Mouse (Mus musculus) thymus, adult 2 months (tissue): ENCODE data around the gene Fam155a. TPM values are rescaled to one million over a fixed set of nuclear protein-coding genes. Genes with fewer than 3 reads are reported as not detected.

Experiments
- DNase-seq: peaks from one replicate; pipeline ENCODE4 v3.0.0; 2021
- H3K27ac ChIP-seq: fragments of 200-500 bp; 2 replicates; pipeline ENCODE4 v1.5.1; 2012; ENCODE audit warnings: low read length, control low read depth; ENCODE audit not compliant: control insufficient read depth, insufficient read depth
- H3K27me3 ChIP-seq: fragments of 200-500 bp; 2 replicates; pipeline ENCODE4 v1.6.1; 2012; ENCODE audit warnings: mild to moderate bottlenecking, low read length, moderate library complexity, mixed read lengths; ENCODE audit not compliant: control insufficient read depth, insufficient read depth
- H3K36me3 ChIP-seq: fragments of 200-500 bp; 2 replicates; pipeline ENCODE4 v1.6.1; 2012; ENCODE audit warnings: mild to moderate bottlenecking, low read length, moderate library complexity; ENCODE audit not compliant: control insufficient read depth, insufficient read depth
- H3K4me1 ChIP-seq: fragments of 200-500 bp; replicated peaks from 2 replicates; pipeline ENCODE4 v1.6.1; 2012; ENCODE audit warnings: low read length; ENCODE audit not compliant: control insufficient read depth, insufficient read depth
- H3K4me3 ChIP-seq: fragments of 200-500 bp; 2 replicates; pipeline ENCODE4 v1.5.1; 2012; ENCODE audit warnings: mild to moderate bottlenecking, low read length, control low read depth, moderate library complexity; ENCODE audit not compliant: control insufficient read depth, insufficient read depth
- CTCF ChIP-seq: fragments of 200-500 bp; IDR thresholded peaks from 2 replicates; pipeline ENCODE4 v1.5.1; 2012; ENCODE audit warnings: mild to moderate bottlenecking, control low read depth, low read length, moderate library complexity, borderline replicate concordance; ENCODE audit not compliant: control insufficient read depth, poor library complexity, insufficient read depth; ENCODE audit errors: extremely low read depth
- POLR2A ChIP-seq: fragments of 200-500 bp; IDR thresholded peaks from 2 replicates; pipeline ENCODE4 v1.6.1; 2012; ENCODE audit warnings: mild to moderate bottlenecking, low read length, control low read depth, moderate library complexity; ENCODE audit not compliant: control insufficient read depth, poor library complexity, insufficient read depth; ENCODE audit errors: extremely low read depth
- WGBS: fragments of 180-500 bp; shearing (Covaris S2); methylation state at CpG from one replicate; pipeline ENCODE4 v1.1.7; 2018; 5-methylcytosine and 5-hydroxymethylcytosine counted together
- polyA plus RNA-seq: library from polyadenylated mRNA; depleted of rRNA; stranded (reverse); fragments of >200 nt; gene quantifications from 2 replicates; pipeline ENCODE4 v1.2.3, GENCODE M21; 2012

The Fam155a gene
- polyA plus RNA-seq, 1 experiment, result 0.09 TPM

DNA sequence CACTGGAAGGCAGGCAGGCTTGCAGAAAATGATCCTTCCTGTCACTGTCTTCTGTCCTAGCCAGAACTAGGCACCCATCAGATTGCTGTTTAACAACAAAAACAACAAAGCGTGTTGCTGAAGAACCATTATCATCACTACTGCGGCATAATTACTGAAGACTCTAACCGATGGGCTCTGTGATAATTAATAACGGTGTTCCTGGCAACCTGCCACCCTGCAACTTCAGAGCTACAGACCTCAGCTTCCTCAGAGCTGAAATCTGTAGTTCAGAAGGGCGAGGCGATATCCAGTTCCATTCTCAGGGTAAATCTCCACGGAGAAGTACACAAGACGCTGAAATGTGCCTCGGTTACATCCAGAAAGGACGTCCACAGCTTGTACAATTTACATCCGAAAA is 531.2 kb downstream of the Fam155a start:
- H3K4me3 ChIP-seq, result no peak overlapping the region
- no peaks in the 10 kb centered on the region for H3K4me1 ChIP-seq
- TF ChIP-seq CTCF (no peak), POLR2A (no peak)
- H3K27me3 ChIP-seq, result no peaks in the 10 kb centered on the region
- no peak for DNase-seq
- 74% methylated on average over 11 of the region's 11 CpGs for WGBS
- H3K36me3 ChIP-seq, result no peaks in the 10 kb centered on the region
- H3K27ac ChIP-seq, result no peak overlapping the region

DNA sequence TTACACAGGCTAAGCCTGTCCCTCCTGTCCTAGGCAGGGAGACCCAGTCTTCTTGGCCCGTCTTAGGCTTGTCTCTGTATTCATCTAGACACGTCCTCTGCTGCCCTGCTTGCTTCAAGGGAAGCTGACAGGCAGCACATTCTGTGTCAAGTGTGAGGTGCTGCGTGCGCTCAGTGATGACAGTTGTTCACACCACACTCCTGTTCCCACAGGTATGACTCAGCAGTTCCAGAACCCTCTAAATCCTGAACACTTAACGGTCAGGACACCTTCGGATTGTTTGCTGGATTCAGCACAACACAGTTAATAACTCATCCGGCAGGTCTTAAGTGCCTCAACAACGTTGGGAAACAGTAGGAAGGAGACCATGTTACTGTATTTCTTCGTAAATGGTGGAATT is 532.0 kb downstream of the Fam155a start:
- no peak for DNase-seq

DNA sequence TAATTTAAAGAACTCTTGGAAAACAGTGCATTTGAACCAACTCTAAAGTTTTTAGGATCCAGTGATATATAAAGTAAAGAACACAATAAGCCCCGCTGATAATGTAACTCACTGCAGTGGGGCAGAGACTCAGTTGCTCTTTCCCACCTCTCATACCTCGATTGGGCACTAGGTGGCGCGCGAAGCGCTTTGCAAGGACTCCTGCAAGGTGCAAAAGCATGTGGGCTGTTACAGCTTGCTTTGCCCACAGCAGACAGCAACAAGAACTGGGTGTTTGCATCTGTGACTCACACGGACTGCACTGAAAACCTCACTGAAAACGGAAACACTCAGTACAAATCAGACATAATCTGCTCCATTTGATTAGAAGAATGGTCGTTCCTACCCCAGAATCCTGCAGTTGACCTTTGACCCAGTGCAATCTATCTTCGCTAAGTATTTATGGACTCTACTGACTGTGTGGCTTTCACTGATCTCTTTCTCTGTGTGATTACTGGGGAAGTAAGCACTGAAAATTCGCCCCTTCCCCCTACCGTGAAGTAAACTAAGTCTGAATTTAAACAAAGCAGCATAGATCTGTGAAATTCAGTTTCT is 537.5 kb downstream of the Fam155a start:
- H3K36me3 ChIP-seq, result no peaks in the 10 kb centered on the region
- DNase-seq, result peak; percentile 74
- H3K4me3 ChIP-seq, result no peak overlapping the region
- no peaks in the 10 kb centered on the region for H3K27me3 ChIP-seq
- no peaks in the 10 kb centered on the region for H3K4me1 ChIP-seq
- WGBS, result 13% methylated on average over 12 of the region's 12 CpGs
- no peak for TF ChIP-seq POLR2A
- TF ChIP-seq CTCF, result peak; percentile 78; the same call in 1 of the 2 replicates
- no peak overlapping the region for H3K27ac ChIP-seq

More for the DNA sequence above, 532.0 kb downstream of the Fam155a start:
- H3K27ac ChIP-seq, result no peak overlapping the region
- 84% methylated on average over 9 of the region's 9 CpGs for WGBS
- no peak for TF ChIP-seq CTCF
- H3K27me3 ChIP-seq, result no peaks in the 10 kb centered on the region
- no peaks in the 10 kb centered on the region for H3K36me3 ChIP-seq
- no peak overlapping the region for H3K4me3 ChIP-seq
- H3K4me1 ChIP-seq, result no peaks in the 10 kb centered on the region

DNA sequence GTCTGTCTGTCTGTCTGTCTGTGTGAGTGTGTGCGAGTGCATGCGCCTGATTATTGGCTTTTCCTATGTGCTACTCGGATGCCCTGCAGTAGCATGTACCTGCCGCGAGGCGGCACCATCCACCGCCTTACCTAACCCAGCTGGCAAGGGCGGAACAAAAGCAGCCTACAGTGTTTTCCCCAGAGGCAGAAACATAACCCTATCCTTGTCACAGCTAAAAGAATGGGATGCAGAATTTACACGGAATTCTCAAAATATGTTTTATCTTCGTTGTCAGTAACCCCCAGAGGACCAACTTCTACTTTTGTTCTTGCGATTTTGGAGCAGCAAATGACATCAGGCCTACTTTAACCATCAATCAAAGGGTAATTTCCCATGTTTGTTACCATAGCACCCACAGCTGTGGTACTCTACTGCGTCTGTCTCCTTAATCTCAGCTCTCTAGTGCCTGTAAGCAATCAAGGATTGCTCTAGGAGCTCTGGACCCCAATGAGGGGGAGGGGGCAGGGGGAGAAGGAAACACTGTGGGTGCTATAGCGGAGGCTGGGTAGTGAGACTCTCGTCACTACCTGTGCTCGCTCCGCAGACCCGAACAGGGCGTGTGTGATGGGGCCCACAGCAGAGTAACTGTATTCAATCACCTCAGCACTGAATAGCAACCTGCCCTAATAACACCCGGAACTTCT is 543.0 kb downstream of the Fam155a start:
- TF ChIP-seq CTCF, result peak; percentile 83
- TF ChIP-seq POLR2A, result no peak
- H3K4me3 ChIP-seq, result no peak overlapping the region
- no peaks in the 10 kb centered on the region for H3K36me3 ChIP-seq
- DNase-seq, result peak; percentile 36
- 43% methylated on average over 19 of the region's 19 CpGs for WGBS
- no peak overlapping the region for H3K27ac ChIP-seq
- no peaks in the 10 kb centered on the region for H3K4me1 ChIP-seq
- no peaks in the 10 kb centered on the region for H3K27me3 ChIP-seq

- 85% methylated on average over 7 of the region's 7 CpGs for WGBS
- TF ChIP-seq POLR2A, result no peak
- no peak for TF ChIP-seq CTCF
- no peak overlapping the region for H3K27ac ChIP-seq
- no peaks in the 10 kb centered on the region for H3K4me1 ChIP-seq
- no peaks in the 10 kb centered on the region for H3K36me3 ChIP-seq
- H3K27me3 ChIP-seq, result no peaks in the 10 kb centered on the region
- DNase-seq, result no peak
- no peak overlapping the region for H3K4me3 ChIP-seq
These were observed 544.2 kb downstream of the Fam155a start for GRCm38 (mm10) chr8:9226767-9227166.

- no peak overlapping the region for H3K27ac ChIP-seq
- no peaks in the 10 kb centered on the region for H3K36me3 ChIP-seq
- no peaks in the 10 kb centered on the region for H3K4me1 ChIP-seq
- no peak for DNase-seq
- no peaks in the 10 kb centered on the region for H3K27me3 ChIP-seq
- no peak overlapping the region for H3K4me3 ChIP-seq
- TF ChIP-seq POLR2A, result no peak
- TF ChIP-seq CTCF, result no peak
- WGBS, result 75% methylated on average over 4 of the region's 4 CpGs
These were observed 559.2 kb downstream of the Fam155a start for GRCm38 (mm10) chr8:9211751-9212150.

DNA sequence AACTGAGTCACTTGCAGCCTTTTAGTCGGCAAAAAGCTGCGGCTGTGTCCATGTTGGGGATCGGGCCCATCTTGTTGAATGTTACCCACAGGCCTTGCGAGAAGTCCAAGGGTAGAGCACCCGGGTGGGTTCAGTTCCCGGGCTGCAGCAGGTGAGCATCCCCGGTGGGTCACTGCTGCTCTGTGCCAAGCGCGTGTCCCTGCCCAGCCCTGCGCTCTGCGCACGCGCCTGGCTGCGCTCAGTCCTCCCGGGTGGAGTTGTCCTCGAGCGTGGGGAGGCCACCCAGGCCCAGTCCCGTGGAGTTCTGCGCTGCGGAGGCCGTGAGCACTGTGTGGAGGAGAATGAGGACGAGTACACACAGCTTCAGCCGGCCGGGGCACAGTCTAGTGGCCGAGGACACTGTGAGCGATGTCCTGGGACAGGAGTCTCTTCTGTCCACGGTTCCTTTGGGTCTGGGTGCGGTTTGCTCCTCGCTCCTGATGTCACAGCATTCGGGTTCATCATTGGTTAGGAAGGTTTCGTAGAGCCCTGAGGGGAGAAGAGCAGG is 563.4 kb downstream of the Fam155a start:
- Histone ChIP-seq H3K4me3 (no peak overlapping the region), H3K27me3 (no peaks in the 10 kb centered on the region), H3K4me1 (no peaks in the 10 kb centered on the region), H3K36me3 (no peaks in the 10 kb centered on the region), H3K27ac (no peak overlapping the region)
- TF ChIP-seq CTCF (no peak), POLR2A (no peak)
- no peak for DNase-seq
- 95% methylated on average over 31 of the region's 31 CpGs for WGBS
